Comparison of ENCODE assay signal across 14 mouse cellular contexts in the genomic region with DNA sequence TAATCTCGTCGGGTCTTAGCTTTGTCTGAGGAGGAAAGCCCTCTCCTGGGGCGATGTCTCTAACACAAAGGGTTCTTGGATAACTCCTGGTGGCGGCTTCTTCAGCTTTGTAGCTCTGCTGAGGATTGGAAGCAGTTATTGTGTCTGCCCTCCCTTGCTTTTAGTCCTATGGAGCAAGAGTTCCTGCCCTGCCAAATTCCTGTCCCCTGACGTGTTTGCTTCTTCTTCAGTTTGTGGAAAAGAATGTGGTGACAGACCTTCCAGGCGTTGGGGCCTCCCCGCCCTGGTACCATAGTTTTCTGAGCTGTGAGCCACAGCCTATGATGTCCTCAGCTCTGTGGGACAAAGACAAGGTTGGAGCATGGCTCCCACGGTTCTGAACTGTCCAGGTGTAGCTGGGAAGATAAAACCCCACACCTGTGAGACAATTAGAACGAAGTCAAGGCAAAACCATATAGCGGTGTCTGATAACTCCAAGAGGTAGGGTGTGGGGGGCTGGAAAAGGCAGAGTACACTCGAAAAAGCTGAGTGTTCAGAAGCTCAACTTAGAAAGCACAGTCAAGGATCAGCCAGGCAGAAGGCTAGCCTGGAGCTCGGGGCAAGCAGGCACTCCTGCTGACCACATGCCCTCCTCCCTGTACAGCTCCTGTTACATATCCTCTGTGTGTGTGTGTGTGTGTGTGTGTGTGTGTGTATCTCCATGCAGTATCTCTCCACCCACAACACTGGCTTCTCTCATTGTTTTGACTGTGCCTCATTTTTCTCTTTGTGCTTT. TPM values are rescaled to one million over a fixed set of nuclear protein-coding genes. Genes with fewer than 3 reads are reported as not detected.
DNase-seq lines count a peak whose midpoint lies in the region; ATAC-seq lines count a peak whose summit lies in the region.
"Had no signal": no experiment of that assay in that cellular context is flagged by ENCODE, and none has a peak within 500 bp of the region (broad histone marks: within the 10 kb centered on the region; RNA-seq: fewer than 3 reads in every experiment).

No protein-coding gene starts in this region.

- no peak overlapping the region for H3K4me3 ChIP-seq in hindbrain, embryonic 10.5 days
- no peak overlapping the region for H3K4me3 ChIP-seq in hindbrain, embryonic 13.5 days
- peak overlapping the region; percentile 69 for H3K4me3 ChIP-seq in intestine, embryonic 16.5 days (ENCODE audit: low read length)
- H3K4me3 ChIP-seq: embryonic facial prominence, embryonic 13.5 days; left cerebral cortex, adult 2 months; megakaryocyte, embryonic 14.5 days; neural tube, embryonic 12.5 days had no signal

- peaks cover 50% of the 10 kb centered on the region for H3K27me3 ChIP-seq in hindbrain, embryonic 10.5 days (ENCODE audit: insufficient read depth, poor library complexity, severe bottlenecking)
- peaks cover 18% of the 10 kb centered on the region; the same call in 1 of the 2 replicates for H3K27me3 ChIP-seq in hindbrain, embryonic 13.5 days
- H3K27me3 ChIP-seq in intestine, embryonic 16.5 days (replicated peaks; ENCODE audit: control insufficient read depth, insufficient read depth, low read length): no peaks in the 10 kb centered on the region

- peaks cover 62% of the 10 kb centered on the region for H3K4me1 ChIP-seq in hindbrain, embryonic 10.5 days (replicated peaks)
- H3K4me1 ChIP-seq in hindbrain, embryonic 13.5 days (replicated peaks): peaks cover 51% of the 10 kb centered on the region
- peaks cover 60% of the 10 kb centered on the region for H3K4me1 ChIP-seq in intestine, embryonic 16.5 days (ENCODE audit: control insufficient read depth, insufficient read depth, low read length)

- H3K36me3 ChIP-seq in hindbrain, embryonic 10.5 days: no peaks in the 10 kb centered on the region
- no peaks in the 10 kb centered on the region for H3K36me3 ChIP-seq in hindbrain, embryonic 13.5 days
- no peaks in the 10 kb centered on the region for H3K36me3 ChIP-seq in intestine, embryonic 16.5 days (ENCODE audit: control insufficient read depth, insufficient read depth, low read length)
- H3K36me3 ChIP-seq: embryonic facial prominence, embryonic 13.5 days; neural tube, embryonic 12.5 days had no signal

- no peak overlapping the region for H3K4me2 ChIP-seq in hindbrain, embryonic 13.5 days
- H3K4me2 ChIP-seq in intestine, embryonic 16.5 days (ENCODE audit: low read depth, low read length): peak overlapping the region; percentile 85
- H3K4me2 ChIP-seq: hindbrain, embryonic 14.5 days; neural tube, embryonic 12.5 days had no signal

- H3K9ac ChIP-seq in hindbrain, embryonic 13.5 days: no peak overlapping the region
- H3K9ac ChIP-seq in intestine, embryonic 16.5 days (ENCODE audit: low read depth, low read length): peak overlapping the region; percentile 79
- H3K9ac ChIP-seq: embryonic facial prominence, embryonic 13.5 days; hindbrain, embryonic 14.5 days; neural tube, embryonic 12.5 days had no signal

- no peak for ATAC-seq in hindbrain, embryonic 13.5 days (ENCODE audit: low FRiP score)
- no peak for ATAC-seq in intestine, embryonic 16.5 days
- no peak for ATAC-seq in erythroid progenitor cell, adult 5-6 weeks (replicated peaks; ENCODE audit: low FRiP score, poor library complexity, severe bottlenecking)
- no peak for ATAC-seq in activated CD4-positive, CD25-positive, alpha-beta regulatory T cell, adult 4 months

- 70% methylated on average over 12 of the region's 12 CpGs for WGBS in hindbrain, embryonic 10.5 days
- 73% methylated on average over 12 of the region's 12 CpGs for WGBS in hindbrain, embryonic 13.5 days
- WGBS in intestine, embryonic 16.5 days: 48% methylated on average over 12 of the region's 12 CpGs

- no peaks in the 10 kb centered on the region for H3K9me3 ChIP-seq in hindbrain, embryonic 10.5 days
- H3K9me3 ChIP-seq in hindbrain, embryonic 13.5 days: no peaks in the 10 kb centered on the region
- H3K9me3 ChIP-seq in intestine, embryonic 16.5 days (ENCODE audit: control insufficient read depth, low read length): no peaks in the 10 kb centered on the region
- H3K9me3 ChIP-seq: embryonic facial prominence, embryonic 13.5 days; megakaryocyte, embryonic 14.5 days; neural tube, embryonic 12.5 days had no signal

- no peak for DNase-seq in hindbrain, embryonic 10.5 days (ENCODE audit: low spot score)
- DNase-seq in R1 (ENCODE audit: low read depth, low spot score): peak; percentile 59
- peak; percentile 54 for DNase-seq in lung, postnatal 14 days
- DNase-seq in thymus, adult 18-20 months: no peak
- DNase-seq: kidney, postnatal 25 days had no signal

- peak overlapping the region; percentile 23; the same call in 1 of the 2 replicates for H3K27ac ChIP-seq in hindbrain, embryonic 10.5 days
- H3K27ac ChIP-seq in hindbrain, embryonic 13.5 days: no peak overlapping the region
- peak overlapping the region; percentile 94 for H3K27ac ChIP-seq in intestine, embryonic 16.5 days (ENCODE audit: low read length)
- H3K27ac ChIP-seq: embryonic facial prominence, embryonic 13.5 days; hindbrain, embryonic 14.5 days; left cerebral cortex, adult 2 months; neural tube, embryonic 12.5 days had no signal

RNA-seq across cellular contexts. Expression of gene Tlr5, which starts 1.8 kb away (rescaled TPM):
- polyA plus RNA-seq in hindbrain, embryonic 10.5 days (2016; fragmentation: Nextera tagmentation; extraction: Ambion mirVana): 0.33 and 0.42 TPM in 2 replicates
- 0.06 and 0.23 TPM in 2 replicates for polyA plus RNA-seq in hindbrain, embryonic 13.5 days (2015; fragmentation: Nextera tagmentation; extraction: Ambion mirVana)
- polyA plus RNA-seq in intestine, embryonic 16.5 days (2015; fragmentation: Nextera tagmentation; extraction: Ambion mirVana): 4.6 and 4.8 TPM in 2 replicates
- 1.1 TPM in 1 of 2 replicates, not detected in the other for total RNA-seq in erythroid progenitor cell, adult 5-6 weeks (2015; ENCODE audit: low replicate concordance)
- total RNA-seq in erythroid progenitor cell, adult 5-6 weeks (2017; ENCODE audit: low replicate concordance): 0.26 TPM in 1 of 2 replicates, not detected in the other
- under 1 TPM in 1 of 2 experiments, not detected in 1; 0.27 TPM for polyA plus RNA-seq in activated CD4-positive, CD25-positive, alpha-beta regulatory T cell, adult 4 months (2017; shearing (Covaris generic))

Comparison
In these comparisons a context has a peak if more than half of its experiments do, and no peak if none do; other contexts are left out.
1. DNase-seq: peak in R1 (single experiment) and lung, postnatal 14 days (single experiment); none in hindbrain, embryonic 10.5 days (single experiment) and thymus, adult 18-20 months (0 of 2).